Mouse (Mus musculus): ENCODE measurements at regions not wholly inside any gene's neighbourhood (a gene's known extent, or its start where the extent isn't known, plus 50 kb on each side); places are given as distances from the start of the nearest gene placed in this dataset.
"Not testable (repeated sequence)": the region's sequence is repeated elsewhere in the genome, so short reads cannot be mapped to it uniquely, and the experiment has no call there.

DNA sequence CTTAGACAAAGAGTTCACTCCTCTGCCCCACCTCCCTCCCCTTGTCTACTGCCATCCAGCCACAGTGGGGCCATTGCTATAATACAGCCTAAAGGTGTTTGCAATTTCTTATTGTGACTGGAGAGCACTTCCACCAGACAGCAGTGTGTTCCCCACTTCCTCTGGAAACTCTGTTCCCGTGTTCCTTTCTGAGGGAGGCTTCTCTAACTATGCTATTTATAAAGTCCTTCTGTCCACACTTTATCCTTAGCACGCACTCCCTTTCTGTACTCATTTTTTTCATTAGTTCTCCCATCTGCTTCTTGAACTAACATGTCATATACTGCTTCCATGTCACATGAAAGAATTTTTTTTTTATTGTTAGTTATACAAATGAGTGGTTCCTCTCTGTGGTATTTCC, 52.0 kb upstream of the 4930432M17Rik start:
- DNase-seq, result no peak

DNA sequence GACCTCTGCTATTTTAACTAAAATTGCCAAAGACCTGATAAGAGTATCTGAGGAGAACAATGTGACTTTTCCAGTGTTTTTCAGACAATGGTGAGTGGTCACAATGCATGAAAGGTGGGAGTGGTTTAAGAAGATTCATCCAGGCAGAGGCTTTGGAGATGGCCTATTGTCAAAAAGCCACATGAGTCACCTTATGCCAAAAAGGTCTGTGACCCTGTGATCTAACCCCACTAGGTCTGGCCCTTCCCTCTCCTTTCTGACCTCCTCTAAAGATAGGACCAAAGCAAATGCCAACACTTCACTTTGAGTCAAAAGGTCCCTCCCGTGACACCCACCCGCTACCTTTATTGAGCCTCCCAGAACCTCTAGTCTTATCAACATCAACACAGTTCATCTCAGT, 52.4 kb upstream of the 4930432M17Rik start:
- no peak for DNase-seq

DNA sequence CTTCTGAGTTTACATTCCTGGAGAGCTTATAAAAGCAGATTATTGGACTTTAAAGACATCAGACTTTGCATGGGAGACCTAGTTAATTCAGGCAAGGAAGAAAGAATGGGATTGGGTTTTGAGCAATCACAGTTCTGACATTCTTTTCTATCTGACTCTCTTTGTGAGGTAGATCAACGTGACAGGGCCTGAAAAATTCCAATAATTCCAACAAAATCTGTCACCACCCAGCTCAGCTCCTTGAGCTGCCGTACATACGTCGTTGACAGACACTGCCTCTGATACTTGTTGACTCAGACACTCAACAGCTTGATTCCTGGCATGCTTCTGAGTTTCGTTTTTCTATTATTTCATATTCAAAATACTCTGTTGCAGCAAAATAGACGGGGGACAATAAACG, 53.2 kb upstream of the 4930432M17Rik start:
- no peak for DNase-seq

DNA sequence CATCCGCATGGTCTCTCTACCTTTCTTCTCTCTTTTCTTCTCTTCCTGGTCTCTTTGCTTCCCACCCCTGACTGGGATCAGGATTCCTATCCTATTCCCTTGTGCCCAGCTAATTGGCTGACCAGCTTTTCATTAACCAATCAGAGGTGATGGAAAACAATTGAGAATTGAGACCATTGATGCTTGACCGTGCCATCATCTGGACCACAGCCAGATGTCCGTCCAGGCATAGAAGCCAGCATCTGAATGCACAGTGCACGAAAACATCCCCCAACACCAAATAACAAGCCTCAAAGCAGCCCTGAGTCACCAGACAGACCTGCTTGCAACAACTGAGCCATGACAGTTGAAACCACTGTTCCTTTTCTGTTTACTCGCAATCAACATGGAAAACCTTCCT, 54.5 kb upstream of the 4930432M17Rik start:
- no peak for DNase-seq

DNA sequence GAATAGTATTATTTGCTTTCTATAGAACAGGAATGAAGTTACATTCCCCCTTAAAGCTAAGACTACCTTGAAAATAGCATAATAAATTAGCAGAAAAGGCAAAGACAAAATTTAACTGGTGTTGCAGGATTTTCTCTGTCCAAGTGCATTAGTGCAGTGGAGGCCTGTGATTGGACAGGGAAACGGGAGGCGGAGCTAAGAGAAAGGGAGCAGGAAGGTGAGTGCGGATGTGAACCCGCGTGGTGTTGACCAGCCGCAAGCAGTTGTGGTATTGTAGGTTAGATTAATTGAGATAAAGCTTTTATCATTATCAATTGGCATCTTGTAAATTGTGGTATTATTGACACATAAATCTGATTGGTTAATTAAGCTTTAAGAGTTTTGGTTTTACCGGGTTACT, 55.8 kb upstream of the 4930432M17Rik start:
- DNase-seq, result no peak

DNA sequence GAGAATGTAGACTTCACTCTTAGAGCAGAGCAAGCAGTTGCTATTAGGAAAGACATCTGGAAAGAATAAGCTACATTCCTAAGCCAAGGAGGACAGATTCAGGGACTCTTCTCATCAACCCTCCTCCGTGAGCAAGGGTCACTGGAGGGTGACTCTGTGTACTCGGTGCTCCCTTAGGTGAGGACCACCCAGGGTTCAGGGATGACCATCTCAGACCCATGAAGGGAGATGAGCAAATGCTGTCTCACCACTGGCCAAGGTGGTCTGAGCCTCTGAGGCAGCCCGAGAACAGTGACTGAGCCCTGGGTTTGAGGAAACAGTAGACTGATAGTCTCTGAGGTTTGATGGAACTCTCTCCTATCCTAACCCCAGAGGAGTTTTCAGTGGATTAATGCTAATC, 57.3 kb upstream of the 4930432M17Rik start:
- DNase-seq, result no peak

DNA sequence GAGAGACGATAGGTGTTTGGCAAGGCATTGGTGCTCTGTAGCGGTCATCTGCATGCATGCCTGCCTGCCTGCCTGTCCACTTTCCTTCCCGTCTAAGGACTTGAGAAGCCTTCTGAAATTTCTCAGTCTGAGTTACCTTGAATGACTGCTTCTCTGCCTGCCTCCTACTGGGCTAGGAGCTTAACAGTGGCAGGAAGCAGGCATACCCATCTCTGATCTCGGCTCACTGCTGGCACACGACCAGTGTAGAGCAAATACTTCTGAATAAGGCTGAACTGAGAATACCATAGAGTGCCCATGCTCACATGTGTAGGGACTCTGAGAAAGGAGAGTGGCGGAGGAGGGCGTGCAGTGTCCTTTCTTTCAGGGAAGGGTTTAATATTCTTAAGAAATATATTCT, 60.7 kb upstream of the 4930432M17Rik start:
- DNase-seq, result no peak

DNA sequence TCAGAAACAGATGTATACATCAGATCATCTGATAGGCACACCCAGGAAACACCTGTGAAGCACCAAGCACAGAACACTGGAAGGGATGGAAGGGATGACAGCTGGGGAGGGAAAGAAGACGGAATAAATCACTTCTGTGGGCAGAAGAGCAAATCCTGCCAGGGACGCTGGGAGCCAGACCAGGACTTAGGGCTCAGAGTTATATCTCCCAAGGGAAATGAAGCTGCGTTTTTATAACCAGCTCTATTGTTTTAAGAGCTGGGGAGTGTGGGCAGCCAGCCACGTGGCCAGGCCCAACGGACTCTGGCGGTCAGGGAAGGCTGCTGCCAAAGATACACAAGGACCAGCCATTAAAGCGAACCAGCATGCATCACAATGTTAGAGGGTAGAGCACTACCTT, 61.5 kb upstream of the 4930432M17Rik start:
- peak; percentile 54 for DNase-seq

DNA sequence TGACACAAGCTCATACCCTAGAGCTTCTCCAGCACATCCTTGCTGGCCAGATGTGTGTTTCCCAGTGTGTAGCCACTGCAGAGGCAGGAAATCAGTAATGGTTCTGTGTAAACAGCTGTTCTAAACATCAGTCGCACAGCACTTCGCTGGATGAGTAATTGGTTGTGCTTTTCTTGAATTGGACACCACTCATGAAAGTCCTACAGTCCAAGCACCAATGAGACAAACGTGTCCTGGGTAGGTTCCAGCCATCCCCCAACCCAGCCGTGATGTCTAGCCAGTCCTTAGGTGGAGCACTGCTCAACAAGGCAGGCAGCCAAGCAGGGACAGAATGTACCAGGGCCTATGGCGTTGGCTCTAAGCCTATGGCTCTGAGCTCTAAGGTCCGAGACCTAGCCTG, 65.8 kb upstream of the 4930432M17Rik start:
- no peak for DNase-seq

DNA sequence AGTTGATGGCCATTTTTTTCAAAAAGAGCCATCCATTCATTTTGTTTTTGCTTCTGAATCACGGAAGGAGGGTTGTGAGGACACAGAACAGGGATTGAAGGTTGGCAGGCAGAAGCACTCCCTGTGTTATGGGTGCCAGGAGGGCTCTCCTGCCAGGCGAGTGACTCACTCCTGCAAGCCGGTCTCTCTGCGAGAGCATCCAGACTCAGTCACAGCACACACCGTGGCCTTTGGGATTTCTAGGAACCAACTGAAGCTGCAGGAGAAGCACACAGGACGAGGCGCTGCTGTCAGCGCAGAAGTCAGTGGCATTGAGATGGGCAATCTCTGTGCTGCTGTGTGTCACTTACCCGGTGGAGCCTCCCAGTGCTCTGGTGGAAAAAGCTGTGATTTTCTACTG, 66.5 kb upstream of the 4930432M17Rik start:
- DNase-seq, result no peak

DNA sequence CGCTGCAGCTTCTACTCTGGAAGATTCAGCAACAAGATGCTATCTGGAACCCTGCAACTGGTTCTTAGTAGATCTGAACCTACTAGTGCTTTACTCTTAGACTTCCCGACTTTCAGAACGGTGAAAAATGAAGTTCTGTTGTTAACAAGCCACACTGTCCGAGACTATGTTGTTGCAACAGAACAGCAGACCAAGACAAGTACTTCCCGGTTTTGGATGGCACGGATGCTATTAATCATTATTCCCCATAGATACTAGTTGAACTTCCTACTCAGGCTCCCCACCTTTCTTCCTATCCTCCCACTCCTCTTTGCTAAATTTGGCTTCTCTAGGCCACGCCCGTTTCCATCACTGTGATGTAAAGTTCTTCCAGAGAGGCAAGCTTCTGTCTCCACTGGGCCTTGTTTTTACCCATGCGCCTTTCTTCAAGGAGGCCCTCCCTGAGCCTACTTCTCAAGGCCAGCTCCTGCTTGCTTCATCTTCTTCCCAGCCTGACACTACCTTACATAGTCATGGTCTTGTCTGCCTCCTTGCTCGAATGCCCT, 67.7 kb upstream of the 4930432M17Rik start:
- DNase-seq, result no peak

DNA sequence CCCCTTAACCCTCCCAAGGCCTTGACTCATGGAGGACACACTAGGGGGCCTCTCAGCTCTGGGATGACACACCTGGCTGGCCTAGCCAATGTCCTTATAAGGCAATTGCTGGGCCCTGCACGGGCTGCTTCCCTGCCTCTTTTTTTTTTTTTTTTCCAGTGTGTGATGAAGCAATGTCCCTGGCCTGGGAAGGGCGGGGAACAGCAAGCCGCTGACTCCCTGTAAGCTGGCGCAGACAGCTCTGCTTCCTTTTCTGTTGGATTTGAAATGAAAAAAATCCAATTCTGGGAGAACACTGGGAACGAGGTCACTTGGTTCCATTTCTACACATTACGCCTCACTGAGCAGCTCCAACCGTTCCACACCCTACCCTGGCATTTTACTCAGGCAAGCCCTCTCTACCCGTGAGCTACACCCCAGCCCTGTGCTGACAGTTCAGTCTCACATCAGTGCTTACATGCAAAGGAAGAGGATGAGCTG, 68.4 kb upstream of the 4930432M17Rik start:
- no peak for DNase-seq

DNA sequence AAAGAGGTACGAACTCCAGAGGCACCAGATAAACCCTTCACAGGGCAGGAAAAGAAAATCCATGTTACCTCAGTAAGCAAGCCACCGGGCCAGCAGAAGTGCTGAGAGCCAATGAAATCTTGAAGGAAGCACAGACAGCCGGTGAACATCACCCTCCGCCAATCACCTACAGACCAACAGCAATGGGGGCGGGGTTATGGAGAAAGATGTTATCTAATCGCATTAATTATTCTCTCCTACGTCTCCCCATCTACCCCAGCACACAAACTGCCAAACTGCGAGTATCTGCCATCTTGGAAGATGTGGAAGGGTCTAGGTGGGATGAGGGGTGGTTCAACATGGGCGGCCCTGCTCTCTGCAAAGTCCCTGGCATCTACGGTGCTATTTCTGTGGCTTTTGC, 68.6 kb upstream of the Slc44a3 start:
- no peak for DNase-seq

DNA sequence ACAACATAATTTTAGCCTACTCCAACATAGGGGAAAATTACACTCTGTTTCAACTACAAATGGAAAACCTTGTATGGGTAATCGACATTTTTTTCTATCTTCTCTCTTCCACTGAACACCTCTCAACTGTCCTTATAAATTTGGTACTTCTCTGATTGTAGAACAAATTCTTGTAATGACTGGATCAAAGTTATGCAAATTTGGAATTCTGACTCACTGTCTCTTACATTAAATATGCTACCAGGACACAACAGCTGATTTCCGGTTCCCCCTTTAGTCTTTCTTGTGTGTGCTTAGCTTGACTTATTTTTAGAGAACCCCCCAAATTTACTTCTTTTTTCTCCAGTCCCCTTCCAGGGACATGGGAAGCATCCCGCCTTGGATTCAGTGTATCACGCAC, 68.2 kb upstream of the Slc44a3 start:
- no peak for DNase-seq

DNA sequence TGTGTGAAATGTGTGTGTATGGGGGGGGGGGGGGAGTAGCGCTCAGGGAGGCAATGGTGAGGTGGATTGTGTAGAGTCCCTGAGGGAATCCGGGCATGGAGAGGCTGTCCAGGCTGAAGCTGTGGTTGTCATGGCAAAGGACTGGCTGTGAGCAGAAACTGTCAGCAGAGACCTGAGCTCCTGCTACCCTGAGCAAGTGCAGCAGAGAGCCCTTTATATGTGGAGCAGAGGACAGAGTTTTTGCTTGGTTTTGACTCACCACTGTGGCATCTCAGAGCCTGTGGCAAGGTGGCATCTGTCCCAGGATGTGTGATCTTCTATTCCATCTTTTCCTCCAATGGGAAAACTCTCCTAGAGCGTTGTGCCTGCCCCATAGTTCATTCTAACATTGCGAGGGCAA, 65.8 kb upstream of the Slc44a3 start:
- no peak for DNase-seq

DNA sequence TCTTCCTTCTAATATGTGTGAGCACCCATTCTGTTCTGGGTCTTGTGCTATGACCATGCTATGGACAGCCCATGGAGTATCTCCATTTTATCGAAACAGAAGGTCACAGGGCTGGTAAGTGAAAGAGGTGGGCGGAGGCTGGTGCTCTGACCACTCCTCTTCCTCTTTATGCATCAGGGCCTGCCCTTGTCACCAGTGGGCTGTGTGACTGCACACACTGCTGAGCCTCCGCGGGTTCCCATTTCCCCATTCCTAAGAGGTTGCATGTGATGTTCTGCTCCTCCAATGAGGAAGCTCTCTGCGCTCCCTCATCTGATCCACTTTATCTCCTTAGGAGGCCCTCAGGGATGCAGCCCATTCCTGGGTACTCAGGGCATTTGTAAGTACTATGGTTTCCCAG, 65.0 kb upstream of the Slc44a3 start:
- no peak for DNase-seq

DNA sequence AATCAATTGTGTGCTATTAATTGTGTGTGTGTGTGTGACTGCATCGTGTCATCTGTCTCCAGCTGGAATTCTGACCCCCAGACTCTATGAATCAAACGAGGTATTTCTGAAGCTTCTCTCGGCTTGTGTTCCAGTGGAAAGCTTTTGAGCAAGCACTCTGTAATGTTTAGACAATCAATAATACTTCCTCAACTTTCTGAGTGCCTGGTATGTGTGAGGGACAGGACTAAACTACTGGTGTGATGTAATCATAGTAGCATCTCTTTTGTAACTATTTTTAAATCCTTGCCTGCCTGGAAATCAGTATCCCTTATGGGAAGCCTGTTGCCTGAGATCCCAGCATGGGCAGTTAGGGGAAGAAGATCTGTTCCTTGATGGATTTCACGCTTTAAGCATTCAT, 62.4 kb upstream of the Slc44a3 start:
- no peak for DNase-seq

DNA sequence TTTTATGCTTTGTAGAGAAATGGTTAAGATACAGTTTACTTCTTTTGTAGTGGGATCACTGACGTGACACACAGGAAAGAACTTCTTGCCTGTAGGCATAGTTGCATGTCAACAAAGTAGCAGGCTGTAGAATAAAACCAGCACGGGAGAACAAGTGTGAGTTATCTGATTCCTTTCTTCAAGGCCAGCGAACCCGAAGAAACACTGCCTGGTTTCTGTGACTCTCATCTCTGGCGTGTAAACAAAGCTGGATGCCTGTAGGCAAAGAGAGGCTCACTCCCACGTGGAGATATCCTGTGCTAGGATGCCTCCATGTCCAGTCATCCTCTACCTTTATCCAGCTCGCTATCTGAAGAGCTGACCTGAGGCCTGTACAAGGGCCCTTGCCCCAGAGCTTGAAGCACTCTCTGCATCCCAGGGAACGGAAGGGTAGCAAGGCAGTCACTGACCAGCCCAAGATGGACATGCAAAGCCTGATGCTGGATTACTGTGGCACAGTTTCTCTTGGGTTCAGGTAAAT, 61.5 kb upstream of the Slc44a3 start:
- DNase-seq, result no peak

DNA sequence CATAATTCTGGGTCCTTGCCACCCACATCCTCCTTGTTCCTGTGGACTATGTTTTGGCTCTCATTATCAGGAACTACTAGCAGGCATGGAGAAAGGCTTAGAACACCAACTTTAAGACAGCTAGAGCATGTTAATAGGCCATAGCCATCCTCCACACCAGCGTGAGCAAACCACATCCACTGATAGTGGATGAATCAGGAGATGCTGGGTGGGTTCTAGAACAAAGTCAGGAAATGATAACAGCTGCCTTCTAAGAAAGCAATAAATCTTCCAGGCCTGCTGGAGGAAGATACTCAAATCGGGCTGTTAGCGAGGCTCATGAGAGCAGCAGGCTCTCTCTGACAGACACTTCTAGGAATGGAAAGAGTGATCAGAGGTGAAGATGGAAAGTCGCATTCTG, 60.9 kb upstream of the Slc44a3 start:
- no peak for DNase-seq

DNA sequence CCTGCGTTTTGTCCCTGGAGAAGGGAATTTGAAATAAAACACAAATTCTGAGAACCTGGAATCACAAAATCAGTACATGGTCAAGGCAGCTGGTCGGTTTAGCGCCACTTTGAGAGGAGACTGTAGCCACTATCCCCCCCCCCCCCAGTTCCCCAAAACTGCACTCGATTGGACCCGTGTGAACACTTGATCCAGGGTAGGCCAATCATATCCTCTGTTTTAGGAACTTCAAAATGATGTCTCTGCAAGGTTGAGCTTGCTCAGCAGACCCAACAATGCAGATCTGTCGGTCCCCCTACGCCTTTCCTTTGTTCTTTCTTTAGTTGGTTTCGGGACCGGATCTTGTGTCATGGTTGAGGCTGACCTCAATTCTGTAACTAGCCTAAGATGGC, 57.3 kb upstream of the Slc44a3 start:
- DNase-seq, result no peak

DNA sequence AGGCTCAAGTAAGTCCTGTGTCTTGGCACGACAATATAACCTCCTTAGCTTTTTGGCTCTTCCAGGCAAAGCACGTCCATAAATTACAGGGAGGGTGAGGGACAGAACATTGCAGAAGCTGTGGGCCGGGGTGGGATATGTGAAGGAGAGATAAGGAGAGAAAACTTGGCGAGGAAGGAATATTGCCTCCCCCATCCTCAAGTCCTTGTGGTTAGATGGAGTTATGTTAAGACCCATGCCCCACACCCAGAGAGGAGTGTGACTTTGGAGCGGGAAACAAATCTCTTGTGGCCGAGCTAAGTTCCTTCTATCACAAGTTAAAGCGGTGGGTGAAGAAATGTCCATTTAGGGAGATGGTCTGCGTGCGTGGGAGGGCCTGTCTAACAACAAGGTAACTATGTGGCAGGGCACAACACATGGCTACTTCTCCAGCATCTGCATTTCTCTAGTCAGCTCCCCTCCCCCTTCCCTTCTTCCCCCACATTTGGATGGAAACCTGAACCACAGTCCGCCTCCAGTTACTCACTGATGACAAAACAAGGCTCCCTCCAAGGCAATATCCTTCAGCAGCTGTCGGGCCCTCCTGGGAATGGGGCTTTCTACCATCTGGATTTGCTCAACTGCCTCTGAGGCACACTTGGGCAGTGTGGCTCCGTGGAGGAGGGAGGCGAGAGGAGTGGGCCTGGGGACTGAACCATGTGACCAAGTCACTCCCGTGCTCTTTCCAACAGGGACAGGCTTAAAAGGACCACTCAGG, 56.7 kb upstream of the Slc44a3 start:
- DNase-seq, result peak; percentile 74

DNA sequence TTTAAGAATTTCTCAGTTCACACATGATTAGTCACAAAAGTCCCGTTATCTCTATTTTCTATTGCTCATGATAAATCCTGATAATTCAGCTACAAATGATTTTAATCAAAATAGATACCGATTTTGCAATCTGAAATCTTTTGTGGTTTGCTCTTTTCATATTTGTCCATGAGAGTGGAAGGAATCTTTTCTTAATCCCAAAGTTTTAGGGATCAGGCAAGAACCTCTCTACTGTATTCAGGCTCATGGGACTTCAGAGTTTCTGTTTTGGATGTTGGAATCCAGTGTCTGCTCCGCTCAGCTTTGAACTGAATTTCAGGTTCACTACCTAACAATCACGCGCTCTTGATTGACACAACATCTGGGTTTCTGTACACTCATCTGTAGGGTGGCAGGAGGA, 53.1 kb upstream of the Slc44a3 start:
- no peak for DNase-seq

DNA sequence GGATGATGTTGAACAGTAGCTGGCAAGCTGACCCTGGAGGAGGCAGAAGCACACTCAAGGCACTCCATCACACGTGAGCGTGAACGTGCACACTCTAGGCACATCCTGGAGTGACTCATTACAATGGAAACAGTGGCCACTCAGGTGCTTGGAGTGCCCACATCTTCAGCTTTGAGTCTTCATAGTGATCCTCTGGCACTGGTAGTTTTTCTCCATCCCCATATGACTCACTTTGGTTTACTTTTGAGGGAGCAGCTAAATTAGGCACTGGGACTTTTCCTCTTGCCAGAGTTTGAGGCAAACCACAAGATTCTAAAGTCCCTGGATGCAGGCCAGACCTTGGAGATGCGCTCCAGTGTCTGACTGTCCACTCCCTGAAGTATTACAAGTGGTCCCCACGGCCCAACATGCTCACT, 52.5 kb upstream of the Slc44a3 start:
- no peak for DNase-seq

DNA sequence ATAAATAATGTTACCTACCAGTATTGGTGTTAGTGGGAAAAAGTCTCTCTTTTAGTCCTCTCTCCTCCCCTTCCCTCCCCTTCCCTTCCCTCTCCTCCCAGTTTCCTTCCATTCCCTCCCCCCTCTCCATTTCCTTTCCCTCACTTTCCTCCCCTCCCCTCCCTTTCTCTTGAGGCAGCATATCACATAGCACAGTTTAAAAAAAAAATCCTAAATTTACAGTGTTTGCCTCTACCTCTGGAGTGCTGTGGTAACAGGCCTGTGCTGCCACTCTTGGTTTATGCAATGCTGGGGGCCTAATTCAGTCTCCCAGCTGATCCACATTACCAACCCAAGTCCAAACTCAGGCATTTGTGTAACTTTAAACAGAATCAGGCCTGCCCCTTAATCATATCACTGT, 52.1 kb upstream of the Slc44a3 start:
- DNase-seq, result no peak

DNA sequence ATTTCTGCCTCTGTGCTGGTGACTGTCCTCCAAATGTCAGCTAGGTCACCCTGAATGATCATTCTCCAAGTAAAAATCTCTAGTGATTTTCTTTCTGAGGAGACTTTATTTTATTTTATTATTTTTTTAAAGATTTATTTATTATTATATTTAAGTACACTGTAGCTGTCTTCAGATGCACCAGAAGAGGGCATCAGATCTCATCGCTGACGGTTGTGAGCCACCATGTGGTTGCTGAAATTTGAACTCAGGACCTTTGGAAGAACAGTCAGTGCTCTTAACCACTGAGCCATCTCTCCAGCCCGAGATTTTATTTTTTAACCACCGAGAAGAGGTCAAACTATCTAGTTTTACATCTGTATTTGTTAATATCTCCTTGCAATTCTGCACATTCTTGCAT, 50.5 kb upstream of the Slc44a3 start:
- DNase-seq, result not testable (repeated sequence)

Data from heart, postnatal 4 days (tissue).